Mouse (Mus musculus): ENCODE measurements around the gene Tdrd3. TPM values are rescaled to one million over a fixed set of nuclear protein-coding genes. Genes with fewer than 3 reads are reported as not detected.

The Tdrd3 gene
- polyA plus RNA-seq, 2 experiments from 2014 or later: 19.0 to 22.3 TPM

DNA sequence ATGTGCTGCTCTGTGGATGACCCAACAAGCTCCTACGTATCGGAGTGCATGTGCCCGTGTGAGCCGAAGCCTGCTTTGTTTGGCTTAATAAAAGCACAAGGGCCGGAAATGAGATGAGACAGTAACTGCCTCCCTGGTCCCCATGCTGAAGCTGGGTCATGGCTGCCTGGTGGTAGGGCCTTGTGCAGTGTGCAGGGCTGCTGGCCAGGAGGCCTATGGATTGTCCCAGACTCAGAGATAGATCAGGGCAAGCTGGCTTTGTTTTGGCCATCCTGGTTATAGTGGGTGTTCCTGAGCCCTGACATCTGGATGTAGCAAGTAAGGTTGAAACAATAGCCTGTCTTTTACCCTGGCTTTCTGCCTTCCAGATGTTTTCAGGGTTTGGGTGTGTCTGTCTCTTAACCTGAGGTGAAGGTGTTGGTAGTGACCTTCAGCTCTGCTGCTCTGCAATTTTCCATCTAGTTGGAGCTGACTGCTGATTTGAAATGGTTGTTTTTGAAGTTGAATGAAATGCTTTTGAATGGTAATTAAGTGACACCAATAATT, 39.3 kb downstream of the Tdrd3 start:
- no peak for ATAC-seq

DNA sequence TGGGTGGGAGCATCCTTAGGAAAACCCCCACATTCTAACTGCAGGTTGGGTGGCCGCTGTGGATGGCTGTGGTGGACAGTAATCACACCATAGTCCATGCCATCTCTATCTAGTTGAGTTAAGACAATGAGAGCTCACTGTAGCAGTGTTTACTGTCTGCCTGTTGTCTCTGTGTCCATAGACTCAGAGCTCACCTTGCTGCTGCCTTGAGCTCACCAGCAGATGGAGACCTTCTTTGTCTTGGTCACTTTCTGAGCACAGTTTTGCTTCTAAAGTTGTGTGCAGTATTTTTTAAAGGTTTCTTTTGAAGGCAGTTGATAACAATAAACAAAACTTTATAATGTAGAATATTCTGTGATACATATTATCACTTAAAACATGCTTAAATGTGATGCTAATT, 43.3 kb downstream of the Tdrd3 start:
- no peak for ATAC-seq

DNA sequence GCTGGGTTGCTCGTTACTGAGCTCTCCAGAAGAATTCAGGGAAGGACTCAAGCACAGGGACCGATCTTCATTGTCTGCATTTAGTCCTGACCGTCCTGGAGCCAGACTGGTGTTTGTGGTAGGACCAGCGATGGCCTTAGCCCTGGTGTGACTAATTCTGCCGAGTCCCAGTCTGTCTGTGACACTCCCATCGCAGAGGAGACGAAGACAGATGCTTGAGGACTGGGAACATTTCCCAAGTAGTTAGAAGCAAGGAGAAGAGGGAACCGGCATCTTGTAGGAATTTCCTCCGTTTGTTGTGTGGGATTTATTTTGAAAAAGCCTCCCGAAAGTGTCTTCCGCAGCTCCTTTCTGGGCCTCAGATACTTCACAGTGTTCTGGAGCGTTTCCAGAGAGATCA, 45.1 kb downstream of the Tdrd3 start:
- ATAC-seq: no peak

DNA sequence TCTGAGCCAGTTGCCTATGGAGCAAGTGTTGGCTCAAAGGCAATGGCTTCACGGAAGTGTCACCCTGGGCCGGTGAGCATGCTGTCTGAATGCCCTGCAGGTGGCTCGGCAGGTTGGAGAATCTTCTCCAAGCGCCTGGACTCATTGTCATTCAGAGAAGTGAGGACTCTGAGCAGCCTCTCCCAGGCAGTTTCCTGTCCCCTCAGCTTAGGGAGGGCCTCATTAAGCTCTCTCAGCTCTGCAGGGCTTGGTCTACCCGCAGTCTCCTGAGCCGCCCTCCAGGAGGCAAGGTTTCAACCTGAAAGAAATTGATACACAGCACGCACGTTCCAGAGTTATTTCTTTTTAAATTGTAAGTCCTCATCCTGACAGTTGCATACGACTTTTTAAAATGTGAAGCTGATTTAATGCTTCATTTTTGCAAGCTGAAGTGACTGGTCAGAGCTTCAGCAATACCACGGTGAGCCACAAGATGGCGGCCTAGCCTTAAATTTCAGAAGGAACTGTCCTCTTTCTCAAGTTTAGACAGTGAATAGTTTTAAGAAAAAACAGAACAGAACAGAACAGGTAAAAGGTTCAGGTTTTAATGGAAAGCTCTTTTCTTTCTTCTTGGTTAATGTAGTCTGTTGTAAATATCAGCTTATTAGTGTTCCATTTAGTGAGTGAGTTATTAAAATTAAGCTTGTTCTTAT, 47.7 kb downstream of the Tdrd3 start:
- ATAC-seq: peak; percentile 84

DNA sequence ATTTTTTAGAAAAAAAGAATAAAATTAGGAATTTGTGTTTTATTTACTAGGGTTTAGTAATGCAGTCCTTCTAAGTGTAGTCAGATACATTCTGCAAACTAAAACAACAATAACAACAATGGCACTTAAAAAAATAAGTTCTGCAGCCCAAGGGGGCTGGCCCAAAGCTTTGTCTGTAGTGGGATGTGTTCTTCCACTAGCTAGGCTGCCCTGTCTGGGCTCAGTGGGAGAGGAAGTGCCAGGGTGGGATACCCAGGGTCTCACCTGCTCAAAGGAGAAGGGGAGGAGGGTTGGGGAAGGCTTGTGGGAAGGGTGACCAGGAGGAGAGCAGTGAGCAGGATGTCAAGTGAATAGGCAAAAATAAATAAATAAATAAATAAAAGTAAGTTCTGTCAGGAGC, 48.2 kb downstream of the Tdrd3 start:
- no peak for ATAC-seq

DNA sequence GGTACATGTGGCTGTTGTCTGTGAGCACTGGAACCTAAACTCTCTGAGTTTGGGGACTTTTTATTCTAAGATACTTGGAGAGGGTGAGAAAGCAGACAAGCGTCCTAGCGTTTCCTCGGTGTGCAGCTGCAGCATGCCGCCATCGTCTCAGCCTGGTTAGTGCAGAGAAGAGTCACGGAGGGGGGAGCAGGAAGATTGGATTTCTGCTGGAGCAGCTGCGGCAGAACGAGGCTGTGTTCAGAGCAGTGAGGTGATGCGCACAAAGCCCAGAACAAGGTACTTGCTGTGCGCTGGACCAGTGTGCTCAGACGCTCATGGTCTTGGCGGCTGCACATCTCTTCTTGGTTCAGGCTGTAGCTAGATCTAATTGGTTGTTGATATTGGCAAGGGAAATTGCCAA, 51.1 kb downstream of the Tdrd3 start:
- no peak for ATAC-seq

DNA sequence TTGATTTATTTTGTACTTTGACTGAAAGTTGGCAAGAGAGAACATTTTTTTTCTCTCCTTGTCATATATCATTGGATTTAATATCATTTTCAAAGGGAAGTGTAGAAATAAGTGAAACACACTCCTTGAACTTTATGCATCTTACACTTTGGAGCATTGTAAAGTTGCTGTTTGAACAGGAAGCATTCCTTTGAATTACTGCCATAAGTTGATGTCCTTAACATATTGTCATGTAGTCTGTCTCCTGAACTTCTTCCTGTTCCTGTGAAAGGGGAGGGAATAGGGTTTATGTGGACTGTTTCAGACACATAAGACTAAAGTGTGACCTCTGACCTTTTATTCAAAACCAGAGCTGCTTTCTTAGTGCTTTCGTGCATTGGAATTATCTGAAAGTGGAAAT, 55.1 kb downstream of the Tdrd3 start:
- no peak for ATAC-seq

DNA sequence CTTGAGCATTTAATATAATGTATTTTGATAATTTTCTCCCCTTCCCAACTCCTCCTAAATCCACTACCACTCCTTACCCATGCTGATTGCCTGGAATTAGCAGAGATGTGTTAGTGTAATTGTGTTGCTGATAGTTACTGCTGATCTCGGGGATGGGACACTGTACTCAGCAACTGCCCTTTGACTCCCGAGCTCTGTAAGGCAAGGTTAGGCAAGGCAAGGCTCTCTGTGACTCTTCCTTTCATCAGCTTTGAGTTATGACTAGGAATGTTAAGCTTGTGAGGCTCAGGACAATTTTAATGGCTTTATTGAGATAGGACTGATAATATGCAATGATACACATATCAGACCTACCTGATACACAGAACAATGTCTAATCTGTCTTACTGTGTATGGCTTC, 56.3 kb downstream of the Tdrd3 start:
- ATAC-seq: no peak

DNA sequence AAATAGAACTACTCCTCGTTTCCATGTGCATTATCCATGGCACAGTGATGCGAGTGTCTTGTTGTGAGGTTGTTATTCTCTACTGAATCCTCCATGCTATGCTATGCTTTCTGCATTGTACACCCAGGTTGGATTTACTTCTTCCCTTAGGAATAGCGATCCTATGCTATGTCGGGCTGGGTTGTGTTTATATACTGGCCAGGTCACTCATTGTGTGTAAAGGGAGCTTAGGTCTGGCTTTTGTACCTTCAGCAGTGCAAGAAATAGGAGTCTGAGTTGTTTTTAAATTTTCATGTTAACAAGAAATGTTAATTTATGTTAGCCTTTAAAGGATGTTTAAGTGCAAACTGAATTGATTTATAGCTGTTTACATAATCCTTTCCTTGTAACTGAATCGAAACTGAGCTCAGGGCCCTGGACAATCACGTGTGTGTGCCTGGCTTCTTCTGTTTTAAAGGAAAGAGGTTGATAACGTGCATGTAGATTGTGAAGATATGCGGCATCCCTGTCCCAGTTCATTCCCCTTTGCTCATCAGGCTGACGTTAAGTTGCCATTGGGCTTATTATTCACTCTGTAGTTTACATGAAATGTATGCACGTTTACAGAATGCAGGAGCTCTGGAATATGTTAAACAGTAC, 59.4 kb downstream of the Tdrd3 start:
- no peak for ATAC-seq

DNA sequence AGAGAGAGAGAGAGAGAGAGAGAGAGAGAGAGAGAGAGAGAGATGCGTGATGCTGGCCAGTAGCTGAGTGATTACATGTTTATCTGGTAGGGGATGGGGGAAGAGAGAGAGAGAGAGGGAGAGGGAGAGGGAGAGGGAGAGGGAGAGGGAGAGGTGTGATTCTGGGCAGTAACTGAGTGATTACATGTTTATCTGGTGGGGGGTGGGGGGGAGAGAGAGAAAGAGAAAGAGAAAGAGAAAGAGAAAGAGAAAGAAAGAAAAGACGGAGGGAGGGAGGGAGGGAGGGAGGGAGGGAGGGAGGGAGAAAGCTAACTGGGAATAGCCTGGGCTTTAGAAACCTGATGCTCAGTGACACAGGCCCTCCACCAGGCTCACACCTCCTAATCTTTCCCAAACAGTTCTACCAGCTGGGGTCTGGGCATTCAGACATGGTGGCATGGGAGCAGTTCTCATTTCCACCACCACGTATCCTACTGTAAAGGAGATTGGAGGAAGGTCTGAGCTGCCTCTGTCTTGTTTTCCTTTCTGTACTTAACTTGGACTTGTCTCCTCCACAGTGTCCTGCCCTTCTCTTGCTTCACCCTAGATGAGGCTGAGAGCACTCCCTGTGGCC, 62.0 kb downstream of the Tdrd3 start:
- peak; percentile 51 for ATAC-seq

DNA sequence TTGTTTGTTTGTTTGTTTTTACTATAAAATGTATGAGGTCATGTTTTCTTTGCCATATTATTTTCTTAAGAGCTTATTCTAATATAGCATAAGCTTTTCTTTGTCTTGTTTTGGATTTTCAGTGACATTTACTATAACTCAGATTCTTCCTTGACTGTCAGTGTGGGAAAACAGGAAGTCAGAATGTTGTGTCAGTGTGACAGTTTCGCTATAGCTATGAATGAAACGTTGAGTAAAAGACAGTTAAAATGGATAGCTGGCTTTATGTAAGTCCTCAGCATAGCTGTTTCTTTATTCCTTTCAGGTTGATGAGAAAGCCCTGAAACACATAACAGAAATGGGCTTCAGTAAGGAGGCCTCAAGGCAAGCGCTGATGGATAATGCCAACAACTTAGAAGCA, 69.4 kb downstream of the Tdrd3 start:
- ATAC-seq: no peak

DNA sequence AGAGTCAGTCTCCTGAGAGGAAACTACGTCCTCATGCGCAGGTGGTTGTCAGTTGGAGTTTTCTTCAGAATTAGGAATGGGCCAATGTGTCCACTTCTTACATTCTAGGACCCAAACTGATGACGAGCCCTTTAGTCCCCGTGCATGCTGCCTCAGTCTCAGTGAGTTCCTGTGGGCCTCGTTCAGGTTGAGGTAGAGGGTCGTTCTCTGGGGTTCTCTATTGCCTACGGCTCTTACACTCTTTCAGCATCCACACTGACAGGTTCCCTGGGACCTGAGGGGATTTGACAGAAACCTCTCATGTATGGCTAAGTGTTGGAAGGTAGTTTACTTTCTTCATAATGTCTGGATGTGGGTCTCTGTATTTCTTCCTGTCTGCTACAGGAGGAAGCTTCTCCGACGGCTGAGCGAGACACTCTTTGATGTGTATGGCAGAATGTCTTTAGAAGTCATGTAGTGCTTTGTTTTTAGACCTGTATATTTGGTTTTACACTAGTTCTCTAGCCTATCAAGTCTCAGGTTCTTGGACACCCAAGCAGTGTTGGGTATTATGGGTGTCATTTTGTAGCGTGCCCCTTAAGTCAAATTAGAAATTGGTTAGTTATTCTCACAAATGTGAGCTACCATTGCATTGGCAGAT, 81.6 kb downstream of the Tdrd3 start:
- peak; percentile 87 for ATAC-seq

DNA sequence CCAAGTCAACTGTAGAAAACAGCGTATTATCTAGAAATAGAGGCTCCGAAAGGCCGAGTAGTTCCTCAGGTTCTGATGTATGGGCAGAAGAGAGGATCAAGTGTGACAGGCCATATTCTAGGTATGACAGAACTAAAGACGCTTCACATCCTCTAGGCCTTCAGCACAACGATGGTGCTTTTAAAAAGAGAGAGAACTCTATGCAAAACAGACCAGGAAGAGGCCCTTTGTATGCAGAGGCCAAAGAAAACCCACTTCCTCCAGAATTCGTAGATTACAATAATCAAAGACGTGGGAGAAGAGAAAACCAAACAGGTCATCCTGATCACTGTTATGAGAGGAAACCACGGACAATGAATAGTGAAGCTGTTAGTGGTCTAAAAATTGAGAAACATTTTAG, 89.5 kb downstream of the Tdrd3 start:
- peak; percentile 68 for ATAC-seq

DNA sequence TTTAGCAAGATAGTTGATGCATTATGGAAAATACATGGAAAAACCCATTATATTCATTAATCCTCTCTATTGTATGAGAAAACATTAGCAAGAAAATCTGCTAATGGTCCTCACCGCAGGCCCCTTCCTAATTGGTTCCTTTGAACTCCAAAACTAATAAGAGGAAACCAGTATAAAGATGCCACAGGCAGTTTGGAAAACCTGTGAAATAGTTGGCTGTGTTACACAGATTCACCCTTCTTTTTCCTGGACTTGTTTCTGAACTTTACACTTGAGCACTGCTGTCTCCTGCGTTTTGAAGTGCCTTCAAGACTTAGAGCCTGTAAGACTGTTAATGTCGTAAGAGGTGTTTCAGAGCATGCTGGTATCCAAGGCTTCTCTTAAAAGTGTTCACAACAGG, 98.8 kb downstream of the Tdrd3 start:
- no peak for ATAC-seq

DNA sequence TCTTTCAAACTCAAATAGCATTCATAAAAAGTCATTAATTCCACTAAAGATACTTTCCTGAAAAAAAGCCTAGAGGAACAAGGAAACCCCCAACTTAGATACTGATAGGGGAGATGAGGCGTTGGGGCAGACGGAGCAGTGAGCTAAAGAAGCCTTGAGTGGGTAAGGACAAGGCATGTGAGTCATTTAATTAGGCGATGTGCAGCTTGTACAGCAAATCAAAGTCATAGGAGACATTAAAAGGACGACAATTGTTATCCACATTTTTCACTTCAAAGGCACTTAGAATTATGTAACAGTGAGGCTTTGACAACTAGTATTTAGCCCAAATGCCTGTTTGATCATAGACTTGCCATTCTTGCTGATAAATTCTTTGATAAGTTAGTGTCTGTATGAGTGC, 100.9 kb downstream of the Tdrd3 start:
- no peak for ATAC-seq

DNA sequence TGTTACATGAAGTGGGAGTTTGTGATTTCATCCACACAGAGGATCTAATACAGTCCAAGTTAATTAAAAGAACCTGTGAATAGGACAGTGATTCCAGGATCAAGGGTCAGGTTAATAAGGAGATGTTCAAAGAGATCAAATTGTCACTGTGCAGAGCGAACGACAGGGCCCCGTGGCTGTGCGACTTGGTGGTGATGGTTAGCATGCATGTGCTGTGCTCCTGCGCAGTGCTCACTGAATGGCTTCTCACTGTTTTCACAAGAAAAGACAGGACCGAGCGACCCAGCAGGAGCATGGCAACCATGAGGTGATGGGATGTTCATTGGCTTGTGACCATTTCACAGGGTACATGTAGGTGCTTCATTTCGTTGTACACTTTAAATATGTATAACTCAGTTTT, 115.4 kb downstream of the Tdrd3 start:
- no peak for ATAC-seq

DNA sequence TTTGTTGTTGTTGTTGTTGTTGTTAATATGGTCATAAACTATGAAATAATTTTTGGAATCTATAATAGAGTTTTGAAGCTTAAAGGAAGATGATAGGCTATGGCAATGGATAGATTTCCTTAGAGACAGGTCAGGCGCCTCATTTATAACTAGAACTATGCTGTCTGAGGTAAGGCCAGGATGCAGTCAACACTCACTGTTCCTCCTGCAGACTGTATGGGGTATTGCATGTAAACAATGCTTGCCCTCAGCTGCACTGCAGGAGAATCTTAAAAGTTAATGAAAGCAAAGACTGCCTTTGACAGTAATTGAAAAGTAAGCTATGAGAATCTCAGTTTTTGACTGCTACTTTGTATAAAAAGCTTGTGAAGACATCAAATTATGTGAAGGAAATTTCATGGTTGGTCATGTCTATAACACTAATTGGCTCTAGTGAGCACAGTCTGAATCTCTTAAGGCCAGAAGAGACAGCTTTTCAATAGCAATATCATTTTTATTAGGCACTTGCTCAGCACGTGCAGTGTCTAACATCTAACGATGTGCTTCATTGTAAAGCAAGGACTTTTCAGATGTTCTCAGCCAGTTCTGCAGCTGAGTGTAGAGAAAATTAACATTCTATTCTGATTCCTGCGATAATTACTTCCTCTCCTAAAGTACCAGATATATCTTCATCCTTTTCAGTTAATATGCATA, 120.8 kb downstream of the Tdrd3 start:
- peak; percentile 63 for ATAC-seq

DNA sequence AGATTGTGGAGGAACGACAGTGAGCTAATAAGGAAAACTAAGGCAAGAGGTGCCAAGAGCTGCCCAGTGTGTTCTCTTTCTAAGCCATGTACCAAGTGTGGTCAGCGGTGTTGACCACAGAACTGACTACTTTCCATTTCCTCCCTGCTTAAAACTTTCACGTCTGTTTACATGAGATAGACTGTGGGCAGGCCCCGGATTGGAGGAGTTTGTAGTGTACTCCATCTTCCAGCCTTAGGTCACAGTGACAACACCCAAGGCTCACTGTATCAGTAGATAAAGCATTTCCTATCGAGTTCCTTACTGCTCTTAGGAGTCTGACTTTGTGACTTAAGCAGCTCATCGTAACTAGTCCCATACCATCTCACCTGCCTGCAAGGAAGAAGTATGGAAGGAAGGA, 133.5 kb downstream of the Tdrd3 start:
- no peak for ATAC-seq

DNA sequence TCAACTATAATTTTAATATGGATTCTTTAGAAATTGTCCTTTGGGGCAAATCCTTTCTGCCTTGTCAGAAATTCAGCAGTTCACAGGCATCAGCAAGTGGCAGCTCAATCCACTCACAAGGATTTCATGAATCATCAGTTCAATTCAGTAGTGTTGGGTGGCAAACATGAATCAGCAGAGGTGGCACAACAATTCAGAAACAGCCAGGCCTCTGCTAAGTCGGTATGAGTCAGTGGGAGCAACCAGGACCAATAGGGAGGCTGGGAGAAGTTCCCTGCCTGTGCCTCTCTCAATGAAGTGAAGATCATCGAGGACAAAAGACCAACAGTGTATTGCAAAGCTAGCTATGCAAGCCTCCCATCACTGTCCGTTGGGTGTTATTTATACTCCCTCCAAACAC, 135.8 kb downstream of the Tdrd3 start:
- ATAC-seq: no peak

DNA sequence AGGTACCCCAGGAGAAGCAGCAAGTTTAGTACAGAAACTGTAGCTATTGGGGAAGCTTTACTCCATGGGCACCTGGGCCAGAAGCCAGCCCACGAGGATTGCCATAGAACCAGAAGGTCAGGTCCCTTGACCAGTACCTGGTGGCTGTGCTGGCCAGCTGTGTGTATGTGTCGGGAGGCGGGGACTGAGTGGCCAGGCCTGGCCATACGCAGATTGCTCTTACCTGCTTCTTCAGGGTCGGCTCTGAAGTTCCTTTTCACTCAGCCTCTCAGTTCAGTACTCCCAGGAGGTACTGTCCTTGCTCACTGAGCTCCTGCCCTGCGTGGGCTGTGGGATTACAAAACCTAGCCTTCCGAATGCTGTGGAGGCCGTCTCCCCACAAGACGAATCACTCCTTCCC, 147.4 kb downstream of the Tdrd3 start:
- ATAC-seq: no peak

DNA sequence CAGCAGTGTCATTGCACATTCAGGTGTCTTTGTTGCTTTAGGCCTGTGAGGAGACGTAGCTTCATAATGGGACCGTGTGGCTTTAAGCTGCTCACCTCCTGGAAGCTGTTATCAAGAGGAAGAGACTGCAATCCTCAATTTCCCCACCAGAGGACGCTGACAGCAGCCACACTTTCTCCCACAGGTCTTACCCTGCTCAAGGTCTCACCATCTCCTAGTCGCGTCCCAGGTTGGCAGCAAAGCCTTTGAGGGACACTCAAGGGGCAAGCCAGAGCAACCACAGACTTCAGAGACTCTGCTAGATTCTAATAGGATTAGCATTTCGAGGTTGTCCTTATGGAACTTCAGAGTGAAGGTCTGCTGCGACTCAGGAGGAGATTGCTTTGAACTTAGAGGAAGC, 149.8 kb downstream of the Tdrd3 start:
- ATAC-seq: no peak

DNA sequence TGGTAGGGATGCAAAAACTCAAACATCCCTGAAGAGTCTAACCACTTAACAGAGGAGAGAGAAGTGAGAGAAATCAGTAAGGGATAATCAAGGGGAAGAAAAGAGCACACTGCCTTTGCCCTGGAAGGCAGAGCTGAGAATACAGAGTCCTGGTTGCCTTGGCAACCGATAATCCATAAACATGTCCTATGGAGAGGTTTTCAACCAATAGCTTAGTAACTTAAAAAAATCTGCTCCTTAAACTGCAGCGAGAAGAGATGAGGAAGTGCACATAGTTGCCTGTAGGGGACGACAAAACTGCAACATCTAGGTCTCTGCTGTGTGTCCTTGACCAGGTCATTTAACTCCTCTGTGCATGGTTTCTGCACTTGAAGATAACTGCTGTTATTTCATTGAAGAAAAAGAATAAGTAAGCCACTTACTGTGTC, 150.6 kb downstream of the Tdrd3 start:
- no peak for ATAC-seq

Data from activated CD4-positive, CD25-positive, alpha-beta regulatory T cell, adult 4 months (primary cell).